Mouse (Mus musculus): Measurements from ENCODE around the gene Gdap2. TPM values are rescaled to one million over a fixed set of nuclear protein-coding genes. Genes with fewer than 3 reads are reported as not detected.

The Gdap2 gene
- 29.4 TPM for polyA plus RNA-seq (2021)

- in situ Hi-C loops (cut with MboI; ENCODE audit: low pct_unique_long_range_greater_than_20kb): no loop called here
- no peak for TF ChIP-seq CTCF (IDR thresholded peaks at IDR 0.05)
- ChIA-PET POLR2A (no interaction called here), CTCF (interaction anchor here (1.3 kb wide), 1 partner anchor 11 kb away, joined by 4 read pairs; no protein-coding TSS in a partner anchor)
- H3K27me3 ChIP-seq: no peaks in the 10 kb centered on the region
- ATAC-seq (peak; percentile 98), DNase-seq (ENCODE audit: low read depth, low spot score) (peak; percentile 84)
These were observed at the start of gene Gdap2, which contains the start of gene Wdr3 for GRCm38 (mm10) chr3:100162315-100163105. Gdap2 (plus strand) TSS chr3:100162381. Wdr3 (minus strand) TSS chr3:100162407.

DNA sequence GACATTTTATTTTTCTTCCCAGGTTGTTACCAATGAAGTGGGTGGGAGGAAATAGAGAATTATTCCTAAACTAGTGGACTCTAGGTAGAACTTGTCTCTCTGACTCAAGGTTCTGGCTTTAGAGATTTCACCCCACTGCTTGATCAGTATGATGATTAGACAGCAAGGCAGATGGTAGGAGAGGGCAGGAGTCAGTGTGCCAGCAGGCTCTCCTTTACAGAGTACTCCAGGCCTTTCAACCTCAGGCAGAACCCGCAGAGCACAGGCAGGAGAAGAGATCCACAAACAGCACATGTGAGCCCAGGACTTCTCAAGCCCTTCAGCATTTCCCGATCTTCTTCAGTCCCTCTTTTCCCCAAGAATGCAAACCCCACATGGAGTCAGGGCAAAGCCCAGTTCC lies 43.5 kb upstream of the Gdap2 start:
- no peak for TF ChIP-seq CTCF (IDR thresholded peaks at IDR 0.05)
- ATAC-seq: no peak
- in situ Hi-C loops (cut with MboI; ENCODE audit: low pct_unique_long_range_greater_than_20kb): no loop called here
- CTCF ChIA-PET: no interaction called here
- DNase-seq (ENCODE audit: low read depth, low spot score): no peak
- POLR2A ChIA-PET: interaction anchor here (0.7 kb wide), 1 partner anchor 41 kb away, joined by 4 read pairs; no protein-coding TSS in a partner anchor
- peaks cover 11% of the 10 kb centered on the region for H3K27me3 ChIP-seq

DNA sequence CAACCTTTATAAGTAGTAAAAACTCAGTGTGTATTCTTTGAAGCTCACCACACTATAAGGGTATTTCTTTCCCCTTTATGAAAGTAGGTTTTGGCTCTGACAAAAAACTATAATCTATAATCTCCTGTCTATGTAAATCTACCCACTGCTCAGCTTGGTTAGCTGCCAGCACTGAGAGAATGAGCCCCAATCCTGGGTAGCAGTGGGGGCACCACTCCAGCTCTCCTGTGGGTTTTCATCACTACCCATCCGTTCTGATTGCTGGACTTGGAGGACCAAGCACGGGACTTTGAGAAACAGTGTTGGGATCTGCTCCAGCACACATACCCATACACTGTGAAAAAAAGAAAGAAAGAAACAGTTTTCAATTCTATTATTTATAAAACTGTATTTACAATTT lies 40.2 kb upstream of the Gdap2 start:
- DNase-seq (ENCODE audit: low read depth, low spot score) (no peak), ATAC-seq (no peak)
- TF ChIP-seq CTCF (IDR thresholded peaks at IDR 0.05): no peak
- ChIA-PET POLR2A (no interaction called here), CTCF (interaction anchor here (1.1 to 1.9 kb wide), 2 partner anchors 19 to 23 kb away, joined by 3 to 7 read pairs; no protein-coding TSS in a partner anchor)
- peaks cover 7% of the 10 kb centered on the region for H3K27me3 ChIP-seq
- in situ Hi-C loops (cut with MboI; ENCODE audit: low pct_unique_long_range_greater_than_20kb): no loop called here

GRCm38 (mm10) chr3:100122445-100122844 lies 39.7 kb upstream of the Gdap2 start:
- ChIA-PET POLR2A (no interaction called here), CTCF (interaction anchor here (1.9 kb wide), 1 partner anchor 19 kb away, joined by 7 read pairs; no protein-coding TSS in a partner anchor)
- ATAC-seq (no peak), DNase-seq (ENCODE audit: low read depth, low spot score) (no peak)
- TF ChIP-seq CTCF (IDR thresholded peaks at IDR 0.05): peak; percentile 18
- in situ Hi-C loops (cut with MboI; ENCODE audit: low pct_unique_long_range_greater_than_20kb): no loop called here
- H3K27me3 ChIP-seq: peaks cover 5% of the 10 kb centered on the region

DNA sequence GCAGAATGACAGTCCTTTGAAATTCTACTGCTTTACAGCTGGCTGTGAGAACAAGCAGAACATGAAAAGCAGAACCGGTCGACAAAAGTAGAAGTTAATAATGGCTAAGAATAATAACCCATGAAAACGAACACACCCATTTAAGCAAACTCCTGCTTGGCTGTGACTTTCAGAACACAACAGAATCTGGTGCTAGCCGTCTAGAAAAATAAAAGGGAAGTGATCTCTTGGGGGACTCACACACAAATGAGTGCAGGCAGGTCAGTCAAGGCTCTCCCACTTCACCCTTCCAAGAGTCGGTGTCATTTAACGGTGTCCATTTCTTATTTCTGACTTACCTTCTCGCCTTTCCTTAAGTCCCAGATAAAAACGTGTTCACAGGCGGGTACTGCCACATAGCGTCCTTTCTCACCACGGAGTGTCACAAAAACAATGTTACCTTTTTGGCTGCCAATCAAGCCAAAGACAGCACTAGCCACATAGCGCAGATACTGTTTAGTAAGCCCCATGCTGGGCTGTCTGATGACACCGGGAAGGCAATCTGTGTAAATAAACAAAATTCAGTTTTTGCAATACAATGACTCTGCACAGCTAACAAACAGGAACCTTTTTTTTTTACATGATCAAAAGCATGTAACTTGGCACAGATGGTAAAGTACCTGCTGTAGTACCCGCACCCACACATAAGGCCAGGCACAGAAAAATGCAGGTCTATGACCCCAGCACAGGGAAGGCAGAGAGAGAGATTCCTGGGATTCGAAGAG lies 1.3 kb upstream of the Gdap2 start:
- in situ Hi-C loops (cut with MboI; ENCODE audit: low pct_unique_long_range_greater_than_20kb): no loop called here
- no peak for DNase-seq (ENCODE audit: low read depth, low spot score)
- POLR2A ChIA-PET: interaction anchor here (0.6 kb wide), 1 partner anchor 10 kb away, joined by 3 read pairs; no protein-coding TSS in a partner anchor
- H3K27me3 ChIP-seq: no peaks in the 10 kb centered on the region
- CTCF ChIA-PET: interaction anchor here (1.1 to 1.3 kb wide), 2 partner anchors 9 to 235 kb away, joined by 3 to 4 read pairs; no protein-coding TSS in a partner anchor
- ATAC-seq: no peak
- TF ChIP-seq CTCF (IDR thresholded peaks at IDR 0.05): no peak

DNA sequence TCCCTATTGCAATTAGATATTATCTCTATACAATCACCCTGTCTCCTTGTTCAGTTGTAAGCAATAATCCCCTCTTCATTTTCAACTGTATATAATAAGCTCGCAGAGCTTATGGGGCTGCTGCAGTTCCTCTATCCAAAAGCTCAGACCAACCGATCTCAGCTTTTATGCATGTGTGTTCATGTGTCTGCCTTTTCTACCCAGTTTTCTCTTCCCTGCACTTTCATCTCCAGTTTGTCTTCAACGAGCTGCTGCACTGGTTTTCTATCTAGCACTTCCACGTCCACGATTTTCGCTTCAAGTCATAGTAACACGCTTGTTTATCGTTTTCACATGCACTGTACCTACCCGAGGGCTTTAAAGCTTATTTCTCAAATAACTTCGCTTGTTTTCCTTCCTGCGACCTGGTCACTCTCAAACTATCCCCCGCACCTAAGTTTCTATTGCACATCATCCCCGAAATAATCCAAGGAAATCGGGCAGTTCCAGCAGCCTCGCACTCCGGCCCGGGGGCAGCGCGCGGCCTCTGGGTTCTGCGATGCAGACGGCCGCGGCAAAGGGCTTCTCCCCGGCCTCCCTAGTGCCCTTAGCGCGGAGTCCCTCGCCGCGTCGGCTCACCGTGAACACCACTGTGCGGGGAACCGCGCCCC lies 391 bp upstream of the Gdap2 start:
- in situ Hi-C loops (cut with MboI; ENCODE audit: low pct_unique_long_range_greater_than_20kb): no loop called here
- CTCF ChIA-PET: interaction anchor here (1.3 kb wide), 1 partner anchor 10 kb away, joined by 4 read pairs; no protein-coding TSS in a partner anchor
- TF ChIP-seq CTCF (IDR thresholded peaks at IDR 0.05): no peak
- ATAC-seq (peak; percentile 44), DNase-seq (ENCODE audit: low read depth, low spot score) (no peak)
- POLR2A ChIA-PET: no interaction called here
- no peaks in the 10 kb centered on the region for H3K27me3 ChIP-seq

DNA sequence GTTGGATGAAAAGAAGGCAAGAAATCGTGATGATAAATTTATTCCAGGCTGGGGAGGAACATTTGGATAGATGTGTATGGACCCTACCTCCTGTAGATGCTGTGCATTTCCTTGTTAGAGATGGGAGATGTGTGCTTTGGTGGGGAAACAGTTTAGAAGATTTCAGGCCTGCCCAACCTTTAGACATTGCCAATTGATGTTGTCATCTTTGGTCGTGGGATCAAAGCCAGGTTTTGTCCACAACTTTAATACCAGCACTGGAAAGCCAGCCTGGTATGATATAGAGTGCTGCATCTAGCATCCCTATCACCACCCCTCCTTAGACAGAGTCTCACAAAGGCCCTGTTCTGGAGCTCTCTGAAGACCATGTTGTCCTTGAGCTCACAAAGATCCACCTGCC lies 1.4 kb downstream of the Gdap2 start:
- ChIA-PET CTCF (interaction anchor here (1.0 to 1.4 kb wide), 4 partner anchors 9 to 402 kb away, joined by 3 read pairs; no protein-coding TSS in a partner anchor), POLR2A (no interaction called here)
- in situ Hi-C loops (cut with MboI; ENCODE audit: low pct_unique_long_range_greater_than_20kb): no loop called here
- ATAC-seq: no peak
- no peaks in the 10 kb centered on the region for H3K27me3 ChIP-seq
- no peak for DNase-seq (ENCODE audit: low read depth, low spot score)
- no peak for TF ChIP-seq CTCF (IDR thresholded peaks at IDR 0.05)

DNA sequence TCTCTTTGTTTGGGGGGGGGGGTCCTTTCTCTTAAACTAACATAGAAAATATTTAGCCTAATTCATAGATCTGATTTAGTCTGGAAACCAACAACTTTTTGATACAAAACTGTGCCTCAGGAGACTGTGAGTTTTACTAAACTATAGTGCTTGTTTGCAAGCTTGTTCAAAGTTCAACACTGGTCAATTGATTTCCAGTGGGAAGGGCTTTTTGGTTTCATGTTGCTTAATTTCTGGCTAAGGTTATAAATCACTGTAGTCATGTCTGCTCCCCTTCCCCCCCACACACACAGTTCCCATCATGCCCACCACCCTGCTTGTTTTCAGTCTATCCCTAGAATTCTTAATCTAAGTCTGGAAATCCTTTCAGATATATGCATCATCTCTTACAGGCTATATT lies 2.8 kb downstream of the Gdap2 start:
- in situ Hi-C loops (cut with MboI; ENCODE audit: low pct_unique_long_range_greater_than_20kb): no loop called here
- no peaks in the 10 kb centered on the region for H3K27me3 ChIP-seq
- no peak for TF ChIP-seq CTCF (IDR thresholded peaks at IDR 0.05)
- ATAC-seq (no peak), DNase-seq (ENCODE audit: low read depth, low spot score) (no peak)
- ChIA-PET CTCF (interaction anchor here (0.7 to 1.4 kb wide), 3 partner anchors 10 to 193 kb away, joined by 3 read pairs; no protein-coding TSS in a partner anchor), POLR2A (no interaction called here)

DNA sequence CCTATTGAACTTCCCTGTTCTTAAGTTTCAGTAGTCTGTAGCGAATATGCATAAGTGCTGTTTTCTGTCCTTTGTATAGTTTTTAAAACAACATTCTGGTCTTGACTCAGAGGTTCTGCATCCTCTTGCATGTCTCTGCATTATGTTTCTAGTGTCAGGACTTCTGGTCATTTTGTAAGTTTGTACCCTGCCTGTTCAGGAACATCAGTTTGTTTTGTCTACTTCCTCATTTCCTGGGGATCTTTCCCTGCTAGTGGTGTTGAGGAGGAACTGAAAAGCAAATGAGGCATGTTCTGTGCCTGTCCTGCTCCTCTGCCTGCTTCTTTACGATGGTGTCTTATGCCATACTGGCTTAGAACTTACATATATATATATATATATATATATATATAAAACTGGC lies 13.8 kb downstream of the Gdap2 start:
- CTCF ChIA-PET: interaction anchor here (1.2 kb wide), 1 partner anchor 24 kb away, joined by 3 read pairs; no protein-coding TSS in a partner anchor
- POLR2A ChIA-PET: no interaction called here
- DNase-seq (ENCODE audit: low read depth, low spot score) (no peak), ATAC-seq (no peak)
- H3K27me3 ChIP-seq: no peaks in the 10 kb centered on the region
- TF ChIP-seq CTCF (IDR thresholded peaks at IDR 0.05): no peak
- in situ Hi-C loops (cut with MboI; ENCODE audit: low pct_unique_long_range_greater_than_20kb): loop anchor here (25.0 kb wide), 1 partner anchor 736 kb away; the partner anchor contains the start of gene Trim45

- no peak for TF ChIP-seq CTCF (IDR thresholded peaks at IDR 0.05)
- CTCF ChIA-PET: interaction anchor here (1.1 to 2.6 kb wide), 2 partner anchors 8 to 9 kb away, joined by 3 to 10 read pairs; no protein-coding TSS in a partner anchor
- DNase-seq (ENCODE audit: low read depth, low spot score) (no peak), ATAC-seq (no peak)
- POLR2A ChIA-PET: no interaction called here
- in situ Hi-C loops (cut with MboI; ENCODE audit: low pct_unique_long_range_greater_than_20kb): loop anchor here (25.0 kb wide), 1 partner anchor 732 kb away; the partner anchor contains the start of gene Trim45
- H3K27me3 ChIP-seq: no peaks in the 10 kb centered on the region
These were observed 18.3 kb downstream of the Gdap2 start for GRCm38 (mm10) chr3:100180471-100180870.
